Mouse (Mus musculus) bone marrow, adult 2 months (tissue): ENCODE data around the gene Gm6121. TPM values are rescaled to one million over a fixed set of nuclear protein-coding genes. Genes with fewer than 3 reads are reported as not detected.
"Not testable (repeated sequence)": the region's sequence is repeated elsewhere in the genome, so short reads cannot be mapped to it uniquely, and the experiment has no call there.

ENCODE experiments used
- H3K27ac ChIP-seq: fragments of 200-500 bp; 2 replicates; pipeline ENCODE4 v1.5.1; 2012; ENCODE audit warnings: low read depth, mild to moderate bottlenecking, control low read depth, inconsistent platforms, low read length; ENCODE audit not compliant: control insufficient read depth, poor library complexity, insufficient read depth
- H3K4me1 ChIP-seq: fragments of 200-500 bp; 2 replicates; pipeline ENCODE4 v1.6.1; 2011; ENCODE audit warnings: low read length; ENCODE audit not compliant: control insufficient read depth, insufficient read depth
- H3K4me3 ChIP-seq: fragments of 200-500 bp; replicated peaks from 2 replicates; pipeline ENCODE3; 2011; ENCODE audit warnings: mild to moderate bottlenecking, low read depth, low read length, control low read depth; ENCODE audit not compliant: control insufficient read depth
- WGBS: fragments of 180-500 bp; shearing (Covaris S2); methylation state at CpG from one replicate; pipeline ENCODE4 v1.1.7; 2018; 5-methylcytosine and 5-hydroxymethylcytosine counted together
- polyA plus RNA-seq: library from polyadenylated mRNA; stranded (reverse); fragments of >200 nt; gene quantifications from 2 replicates; pipeline ENCODE4 v1.2.4, GENCODE M21; 2011; ENCODE audit warnings: low replicate concordance; ENCODE audit not compliant: missing spikeins, insufficient read depth, insufficient read length

The Gm6121 gene
- not detected in 2 replicates for polyA plus RNA-seq

DNA sequence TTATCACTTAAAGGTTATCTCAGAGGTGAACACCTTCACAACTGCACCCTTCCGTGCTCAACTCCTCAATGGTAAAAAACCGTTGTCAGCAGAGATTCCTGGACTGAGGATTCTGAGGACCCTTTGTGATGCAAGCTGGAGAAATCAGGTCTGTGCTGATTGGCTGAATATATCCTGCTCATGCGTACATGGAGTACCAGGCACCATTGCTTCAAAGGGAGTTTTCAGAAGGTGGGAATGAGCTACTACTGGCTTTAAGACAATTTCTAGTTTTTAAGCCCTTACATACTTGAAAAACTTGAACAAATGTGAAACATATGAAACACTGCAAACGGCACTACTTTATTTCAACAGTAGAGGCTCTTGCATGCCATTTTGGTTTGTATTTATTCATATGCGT is at the start of gene Gm6121:
Gene Gm6121 (minus strand): TSS at position 101 of the 400 bp plus-strand sequence.
- not testable (repeated sequence) for H3K4me3 ChIP-seq, H3K4me1 ChIP-seq, H3K27ac ChIP-seq
- no CpG with 5 or more reads among the region's 5 CpGs for WGBS

Other genes starting within 250 kb of the Gm6121 start
- not detected in 2 replicates for gene Gm14525, start 233.1 kb downstream of the Gm6121 start, polyA plus RNA-seq